Mouse (Mus musculus) CD4-positive, CD25-positive, alpha-beta regulatory T cell, adult 4 months (primary cell): ENCODE results near the gene Ap1s1. TPM values are rescaled to one million over a fixed set of nuclear protein-coding genes. Genes with fewer than 3 reads are reported as not detected.
A peak's percentile ranks its signal among the peaks of the same experiment; 100 is the strongest.

Experiments used
- ATAC-seq: one replicate; pipeline ENCODE4 v1.8.0; 2017
- polyA plus RNA-seq, 2 experiments: library from polyadenylated mRNA; unstranded; fragments of 100-300 nt; shearing (Covaris generic); gene quantifications; one replicate each; pipeline ENCODE4 v1.2.1; 2017

Gene Ap1s1
- polyA plus RNA-seq, result 10 to 100 TPM; 62.2 to 84.9 TPM

DNA sequence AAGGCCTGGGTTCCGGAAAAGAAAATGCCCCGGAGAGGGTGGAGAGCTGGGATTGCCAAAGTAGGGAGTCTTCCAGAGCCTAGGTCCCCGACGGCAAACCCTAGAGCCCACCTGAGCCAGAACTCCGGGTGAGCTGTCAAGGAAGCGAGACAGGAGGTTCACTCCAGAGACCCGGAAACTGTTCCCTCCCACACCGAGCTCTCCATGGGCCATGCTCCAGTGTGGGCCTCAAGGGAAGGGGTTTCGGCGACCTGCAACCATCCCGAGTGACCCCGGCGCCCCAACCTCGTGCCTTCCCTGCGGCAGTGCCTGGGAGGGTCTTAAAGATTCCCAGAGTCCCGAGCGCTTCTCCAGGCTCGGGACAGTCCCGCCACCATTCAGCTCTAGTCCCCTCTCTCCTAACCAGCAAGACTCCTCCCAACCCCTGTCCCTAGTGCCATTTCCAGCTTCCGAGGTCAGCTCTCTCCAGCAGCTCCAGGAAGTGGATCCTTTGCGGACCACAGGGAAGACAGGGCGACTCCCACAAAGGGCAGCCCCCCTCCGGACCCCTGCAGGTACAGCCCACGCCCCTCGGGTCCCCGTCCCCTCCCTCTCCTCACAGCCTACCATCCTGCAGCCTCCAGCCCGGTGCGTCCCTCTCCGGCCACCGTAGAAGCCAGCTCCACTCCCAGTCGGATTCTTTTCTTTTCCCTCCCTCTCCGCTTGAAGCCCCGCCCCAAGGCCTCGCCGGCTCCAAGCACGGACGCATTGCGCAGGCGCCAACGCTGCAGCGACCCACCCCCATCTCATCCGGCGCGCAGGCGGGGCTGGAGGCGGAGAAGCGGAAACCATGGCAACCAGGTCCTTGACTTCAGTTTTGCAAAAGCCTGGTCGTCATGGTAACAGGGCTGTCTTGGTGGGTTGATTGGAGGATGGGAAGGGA, at the start of gene Ap1s1:
Gene Ap1s1 (minus strand): TSS at position 734 of the 922 bp plus-strand sequence.
- peak; percentile 94 for ATAC-seq

DNA sequence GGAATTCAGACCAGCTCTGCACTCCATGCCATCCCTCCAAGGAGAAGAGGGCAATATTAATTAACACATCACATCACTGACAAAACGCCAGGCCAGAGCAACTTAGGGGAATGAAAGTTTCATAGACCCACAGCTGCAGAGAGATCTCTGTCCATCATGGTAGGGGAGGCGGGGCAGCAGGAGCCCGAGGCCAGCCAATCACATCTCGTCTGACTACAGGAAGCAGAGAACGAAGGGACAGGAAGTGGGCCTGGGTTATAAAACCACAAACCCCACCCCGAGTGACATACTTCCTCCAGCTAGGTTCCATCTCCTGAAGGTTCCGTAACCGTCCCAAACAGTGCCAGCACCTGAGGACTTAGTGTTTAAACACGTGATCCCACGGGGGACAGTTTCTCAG, 49.2 kb upstream of the Ap1s1 start:
- ATAC-seq, result peak; percentile 39

DNA sequence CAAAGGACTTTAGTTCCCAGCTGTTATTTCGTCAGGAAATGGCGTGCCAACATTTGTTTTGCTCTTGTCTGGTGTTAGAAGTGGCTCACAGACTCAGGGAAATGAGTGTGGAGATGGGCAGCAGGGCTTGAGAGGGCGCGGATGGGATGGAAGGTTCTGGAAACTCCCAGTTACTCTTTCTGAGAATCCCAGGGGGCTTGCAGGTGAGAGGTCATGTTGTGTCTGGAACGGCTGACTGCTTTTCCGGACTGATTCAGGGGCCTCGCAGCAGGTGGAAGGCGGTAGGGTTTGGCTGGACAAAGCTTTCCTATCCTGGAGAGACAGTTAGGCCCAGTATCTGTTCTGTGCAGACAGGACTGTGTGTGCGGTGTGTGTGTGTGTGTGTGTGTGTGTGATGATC, 47.8 kb upstream of the Ap1s1 start:
- ATAC-seq, result no peak

DNA sequence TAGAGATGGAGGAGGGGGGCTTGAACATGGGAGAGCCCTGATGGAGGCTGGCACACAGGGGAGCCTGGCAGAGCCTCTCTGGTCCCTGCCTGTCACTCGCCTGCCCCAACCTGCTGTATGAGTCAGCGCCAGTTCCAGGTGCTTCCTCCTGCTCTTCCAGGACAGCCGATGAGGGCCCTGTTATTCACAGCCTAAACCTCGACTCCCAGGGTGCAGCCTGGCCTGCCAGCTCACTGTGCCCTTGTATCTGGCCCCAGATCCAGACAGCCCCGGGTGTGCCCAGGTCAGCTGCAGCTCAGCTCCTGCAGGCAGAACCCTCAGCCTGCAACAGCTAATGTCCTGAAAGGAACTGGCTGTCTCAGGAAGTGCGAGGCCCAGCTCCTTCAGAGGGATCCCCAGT, 45.6 kb upstream of the Ap1s1 start:
- no peak for ATAC-seq

DNA sequence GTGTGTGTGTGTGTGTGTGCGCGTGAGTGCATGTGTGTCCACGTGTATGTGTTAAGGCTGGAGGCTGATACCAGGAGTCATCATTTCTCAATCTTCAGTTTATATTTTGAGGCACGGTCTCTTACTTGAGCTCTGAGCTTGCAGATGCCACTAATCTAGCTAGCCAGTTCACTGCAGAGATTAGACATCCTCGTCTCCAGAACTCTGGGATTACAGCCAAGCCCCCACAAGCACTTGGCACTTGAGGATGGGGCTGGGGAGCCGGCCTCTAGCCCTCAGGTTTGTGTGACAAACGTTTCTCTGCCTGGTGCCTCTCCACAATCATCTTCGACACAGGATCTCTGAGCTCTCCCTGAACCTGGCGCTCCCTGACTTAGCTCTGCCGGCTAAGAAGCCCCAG, 44.9 kb upstream of the Ap1s1 start:
- no peak for ATAC-seq

DNA sequence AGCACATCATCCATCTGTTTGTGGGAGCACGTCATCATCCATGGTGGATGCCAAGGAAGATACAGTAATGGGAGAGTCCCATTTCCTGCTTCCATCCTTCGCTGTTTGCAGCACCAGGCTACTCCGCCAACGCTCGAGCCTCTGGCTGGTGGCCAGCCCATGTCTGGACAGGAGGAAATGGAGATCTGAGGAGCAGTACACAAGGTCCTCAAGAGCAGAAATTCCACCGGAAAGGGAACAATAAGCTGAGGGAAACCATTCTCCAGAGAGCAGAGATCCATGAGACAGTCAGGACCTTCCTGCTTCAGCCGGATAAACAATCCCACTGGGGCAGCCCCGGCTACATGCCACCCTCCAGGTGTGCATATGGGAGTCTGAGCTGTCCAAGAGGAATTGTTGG, 41.5 kb upstream of the Ap1s1 start:
- ATAC-seq, result no peak

DNA sequence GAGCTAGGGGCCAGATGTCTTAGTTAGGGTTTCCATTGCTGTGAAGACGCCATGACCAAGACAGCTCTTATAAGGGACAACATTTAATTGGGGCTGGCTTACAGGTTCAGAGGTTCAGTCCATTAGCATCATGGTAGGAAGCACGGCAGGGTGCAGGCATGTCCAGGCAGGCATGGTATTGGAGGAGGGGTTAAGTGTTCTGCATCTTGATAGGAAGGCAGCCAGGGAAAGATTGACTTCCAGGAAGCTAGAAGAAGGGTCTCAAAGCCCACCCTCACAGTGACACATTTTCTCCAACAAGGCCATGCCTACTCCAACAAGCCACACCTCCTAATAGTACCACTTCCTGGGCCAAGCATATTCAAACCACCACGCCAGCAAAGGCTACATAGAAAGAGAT, 39.8 kb upstream of the Ap1s1 start:
- ATAC-seq, result no peak

DNA sequence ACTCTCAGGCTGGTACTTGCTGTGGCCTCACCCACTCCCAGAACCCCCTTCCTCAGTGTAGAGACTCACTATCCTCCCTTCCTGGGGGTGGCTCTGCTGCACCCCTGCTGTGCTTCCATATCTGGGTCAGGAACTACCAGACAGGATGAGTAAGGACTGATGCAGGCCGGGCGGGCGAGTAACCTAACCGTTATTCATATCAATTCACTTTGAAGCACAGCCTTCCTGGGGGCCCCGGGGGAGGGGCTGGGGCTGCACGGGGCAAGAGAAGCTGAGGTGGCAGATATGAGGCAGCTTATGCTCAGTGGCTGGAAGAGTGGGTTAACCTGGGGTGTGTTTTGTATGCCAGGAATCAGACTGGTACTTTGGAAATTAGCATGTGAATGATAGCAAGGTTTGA, 39.1 kb upstream of the Ap1s1 start:
- no peak for ATAC-seq

DNA sequence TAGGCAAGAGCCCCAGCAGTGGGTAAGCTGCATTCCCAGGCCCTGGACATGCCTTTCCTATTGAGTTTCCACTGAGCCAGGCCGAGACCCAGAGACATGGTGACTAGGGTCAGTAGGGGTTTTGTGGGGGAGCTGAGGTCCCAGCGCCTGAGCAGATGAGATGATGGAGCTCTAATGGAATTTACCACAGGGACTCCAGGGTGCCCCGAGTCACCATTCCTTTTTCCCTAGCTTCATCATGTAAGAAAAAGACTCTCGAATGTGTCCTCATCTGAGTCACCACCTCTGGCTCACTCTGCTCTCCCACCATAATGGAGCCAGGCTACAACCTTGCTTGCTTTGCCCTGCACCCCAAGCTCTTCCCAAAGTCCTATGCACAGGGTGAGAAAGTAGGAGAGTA, 37.1 kb upstream of the Ap1s1 start:
- ATAC-seq, result no peak

DNA sequence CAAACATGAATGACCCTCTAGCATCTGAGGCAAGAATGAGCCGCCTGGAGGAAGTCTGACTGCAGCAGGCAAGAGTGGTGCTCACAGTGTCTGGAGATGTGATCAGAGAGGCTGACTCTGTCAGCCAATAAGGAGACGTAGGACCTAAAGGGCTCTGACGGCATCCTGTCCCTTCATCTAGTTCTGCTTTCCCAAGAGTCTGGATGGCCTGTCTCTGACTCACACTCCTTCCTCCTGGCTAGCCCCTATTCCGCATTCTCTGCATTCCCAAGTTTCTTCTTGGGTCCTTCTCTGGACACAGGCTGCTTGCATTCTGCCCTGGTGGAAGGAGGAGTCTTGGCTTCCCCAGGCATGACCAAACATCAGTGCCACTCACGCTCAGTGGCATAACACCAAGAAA, 33.9 kb upstream of the Ap1s1 start:
- no peak for ATAC-seq

DNA sequence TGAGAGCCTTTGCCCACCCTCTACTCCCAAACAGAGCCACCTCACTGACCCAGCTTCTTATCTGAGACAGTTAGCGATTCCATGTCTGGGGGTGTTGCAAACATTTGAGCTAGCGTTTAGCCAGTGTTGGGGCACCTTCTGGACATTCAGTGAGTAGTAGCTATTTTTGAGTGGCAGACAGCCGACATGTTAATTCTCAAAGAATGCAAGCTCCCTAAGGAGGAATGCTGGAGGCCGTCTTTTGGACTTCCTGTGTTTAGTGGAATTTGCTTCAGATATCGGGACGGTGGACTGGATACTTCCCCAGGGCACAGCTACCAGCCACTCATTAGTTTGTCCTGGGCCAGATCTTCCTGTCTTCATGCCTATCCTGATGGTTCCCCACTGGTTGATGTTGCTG, 32.7 kb upstream of the Ap1s1 start:
- ATAC-seq, result no peak

DNA sequence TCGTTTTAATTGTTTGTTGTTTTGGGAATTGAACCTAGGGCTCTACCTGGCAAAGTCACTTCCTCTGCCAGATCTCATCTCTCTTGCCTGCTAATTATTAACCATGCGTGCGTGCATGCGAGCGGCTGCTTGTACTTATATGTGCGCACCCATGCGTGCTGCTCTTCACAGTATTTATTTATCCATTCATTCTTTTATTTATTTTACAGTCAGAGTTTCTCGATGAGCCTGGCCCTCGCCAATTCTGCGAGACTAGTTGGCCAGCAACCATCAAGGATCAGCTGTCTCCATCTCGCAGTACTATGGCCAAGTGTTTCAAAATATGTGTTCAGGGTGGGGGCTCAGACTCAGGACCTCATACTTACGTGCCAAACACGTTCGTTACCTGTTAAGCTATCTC, 32.1 kb upstream of the Ap1s1 start:
- no peak for ATAC-seq

DNA sequence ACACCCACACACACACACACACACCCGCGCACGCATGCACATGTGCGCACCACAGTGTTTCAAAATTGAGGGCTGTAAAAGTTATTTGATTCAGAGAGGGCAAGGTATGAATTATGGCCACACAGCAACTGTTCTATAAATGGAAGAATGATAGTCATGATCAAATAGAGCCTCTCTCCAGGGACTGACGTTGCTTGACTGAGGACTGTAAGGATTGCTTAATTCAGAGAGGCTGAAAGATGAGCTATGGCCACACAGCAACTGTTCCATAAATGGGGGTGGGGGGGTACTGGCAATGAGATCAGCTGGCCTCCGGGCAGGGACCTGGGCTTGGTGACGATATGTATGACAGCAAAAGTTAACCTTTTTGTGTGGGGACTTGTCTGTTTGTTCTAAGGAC, 31.3 kb upstream of the Ap1s1 start:
- ATAC-seq, result no peak

DNA sequence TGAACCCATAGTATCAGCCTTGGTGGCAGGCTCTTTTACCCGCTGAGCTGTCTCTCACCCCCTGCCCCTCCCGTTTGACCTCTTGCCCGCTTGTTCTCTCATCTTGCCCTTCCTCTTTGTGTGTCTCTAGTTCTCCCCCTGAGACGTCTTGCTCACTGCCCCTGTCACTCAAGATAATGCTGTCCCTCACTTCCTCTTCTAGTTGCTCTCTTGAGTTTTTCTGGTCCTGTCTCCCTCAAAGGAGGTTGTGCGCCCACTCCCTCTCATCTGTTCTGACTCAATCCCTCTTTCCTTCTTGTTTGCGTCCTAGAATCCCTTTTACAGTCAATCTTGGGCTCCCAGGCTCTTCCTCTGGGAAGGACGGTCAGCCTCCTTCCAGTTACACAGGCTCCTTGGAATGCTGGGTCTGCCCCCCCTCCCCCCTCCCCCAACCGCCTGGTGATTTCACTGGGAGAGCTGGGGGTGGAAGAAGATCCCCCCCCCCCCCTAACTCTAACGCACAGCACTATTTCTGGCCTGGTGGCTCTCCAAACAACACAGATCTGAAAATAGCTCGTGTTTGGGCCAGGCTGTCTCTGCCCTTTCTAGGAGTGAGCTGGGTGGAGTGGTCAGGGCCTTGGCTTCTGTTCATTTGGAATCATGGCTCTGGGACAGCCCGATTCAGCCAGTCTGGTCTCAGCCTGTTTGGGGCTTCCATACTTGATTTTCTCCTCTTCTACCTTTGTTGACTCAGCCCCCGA, 30.4 kb upstream of the Ap1s1 start:
- no peak for ATAC-seq

DNA sequence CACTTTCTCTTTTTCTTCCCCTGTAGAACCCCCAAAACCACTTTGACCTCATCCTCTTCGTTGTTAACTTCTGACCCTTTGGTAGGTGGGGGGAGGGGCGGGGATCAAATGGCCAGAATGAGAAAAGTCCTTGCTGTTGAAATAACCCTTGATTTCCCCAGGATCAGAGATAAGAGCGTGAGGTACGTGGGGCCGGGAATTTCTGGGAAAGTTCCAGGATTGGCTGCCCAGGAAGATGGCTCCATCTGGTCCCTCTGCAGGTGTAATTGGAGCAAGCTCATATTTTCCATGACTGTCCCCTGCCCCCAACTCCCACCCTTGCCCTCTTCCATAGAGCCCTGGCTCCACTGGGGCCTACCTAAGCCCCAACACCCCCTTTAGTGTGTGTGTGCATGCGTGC, 29.8 kb upstream of the Ap1s1 start:
- no peak for ATAC-seq

DNA sequence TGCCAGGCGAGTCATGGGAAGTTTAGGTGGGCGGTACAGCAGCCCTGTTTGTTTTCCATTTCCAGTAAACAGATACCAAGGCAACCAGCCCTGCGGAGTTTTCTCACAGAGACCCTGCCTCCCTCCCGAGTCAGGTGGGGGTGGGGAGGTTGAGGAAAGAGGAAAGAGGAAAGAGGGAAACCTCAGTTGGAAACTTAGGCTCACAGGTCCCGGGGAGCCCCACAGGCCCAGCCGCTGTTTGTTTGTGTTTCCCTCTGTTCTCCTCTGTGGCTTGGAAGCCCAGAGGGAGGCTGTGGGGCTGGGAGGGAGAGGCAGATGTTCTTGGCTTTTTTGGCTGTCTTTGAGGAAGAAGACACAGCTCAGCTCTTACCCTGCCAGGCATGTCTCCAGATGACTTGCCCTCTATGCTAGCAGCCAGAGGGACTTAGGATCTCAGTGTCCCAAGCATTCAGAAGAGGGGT, 28.3 kb upstream of the Ap1s1 start:
- ATAC-seq, result no peak

DNA sequence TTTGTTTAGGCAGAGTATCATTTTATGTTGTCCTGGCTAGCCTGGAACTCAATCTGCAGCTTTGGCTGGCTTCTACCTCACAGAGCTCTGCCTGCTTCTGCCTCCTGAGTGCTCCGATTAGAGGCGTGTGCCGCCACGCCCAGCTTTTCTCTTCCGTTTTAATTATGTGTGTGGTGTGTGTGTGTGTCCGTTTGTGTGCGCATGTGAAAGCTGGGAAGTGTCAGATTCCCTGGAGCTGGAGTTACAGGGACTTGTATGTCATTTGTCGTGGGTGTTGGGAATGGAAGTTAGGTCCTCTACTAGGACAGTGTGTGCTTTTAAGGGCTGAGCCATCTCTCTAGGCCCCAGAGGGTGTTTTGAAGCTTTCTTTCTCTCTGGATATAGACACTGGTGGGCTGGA, 27.2 kb upstream of the Ap1s1 start:
- ATAC-seq, result no peak

DNA sequence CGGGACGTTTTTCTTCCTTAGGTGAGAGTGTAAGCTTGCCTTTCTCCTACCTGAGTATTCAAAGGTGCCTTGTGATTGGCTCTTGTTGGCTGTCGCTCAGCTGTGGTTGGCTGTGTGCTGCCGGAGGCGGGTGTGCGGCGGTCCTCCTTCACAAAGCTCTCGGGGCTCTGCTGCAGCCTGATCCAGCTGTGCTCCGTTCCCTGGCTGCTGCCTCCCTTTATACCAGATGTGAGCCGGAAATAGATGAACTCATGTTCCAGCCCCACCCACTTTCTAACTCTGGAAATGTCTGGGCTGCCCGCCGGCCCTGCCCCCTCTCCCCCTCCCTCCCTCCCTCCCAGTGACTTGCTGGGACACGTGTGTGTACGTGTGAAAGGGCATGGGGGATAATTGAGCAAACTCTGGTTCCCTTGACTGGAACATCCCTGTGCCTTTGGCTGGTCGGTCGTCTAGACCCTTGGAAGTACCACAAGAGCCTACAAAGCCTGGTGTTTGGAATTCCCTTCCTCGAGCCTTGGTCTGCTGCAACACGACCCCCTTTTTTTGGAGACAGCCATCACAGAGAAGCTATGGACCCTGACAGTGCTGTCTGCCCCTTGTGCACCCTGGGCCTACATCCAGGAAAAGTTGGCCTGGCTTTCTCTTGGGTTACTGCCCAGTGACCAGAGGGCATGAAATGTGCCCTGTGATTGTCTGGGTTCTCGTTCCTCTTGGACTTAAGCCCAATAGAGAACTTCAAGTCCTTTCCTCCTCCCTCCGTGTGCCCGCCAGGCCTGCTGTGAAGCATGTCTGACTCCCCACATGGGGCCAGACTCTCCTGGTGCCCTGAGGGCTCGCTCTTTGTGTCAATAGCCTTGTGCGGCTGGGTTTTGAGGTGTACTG, 26.4 kb upstream of the Ap1s1 start, which contains the start of gene Serpine1:
Gene Serpine1 (minus strand): TSS at position 190 of the 882 bp plus-strand sequence.
- peak; percentile 78 for ATAC-seq

DNA sequence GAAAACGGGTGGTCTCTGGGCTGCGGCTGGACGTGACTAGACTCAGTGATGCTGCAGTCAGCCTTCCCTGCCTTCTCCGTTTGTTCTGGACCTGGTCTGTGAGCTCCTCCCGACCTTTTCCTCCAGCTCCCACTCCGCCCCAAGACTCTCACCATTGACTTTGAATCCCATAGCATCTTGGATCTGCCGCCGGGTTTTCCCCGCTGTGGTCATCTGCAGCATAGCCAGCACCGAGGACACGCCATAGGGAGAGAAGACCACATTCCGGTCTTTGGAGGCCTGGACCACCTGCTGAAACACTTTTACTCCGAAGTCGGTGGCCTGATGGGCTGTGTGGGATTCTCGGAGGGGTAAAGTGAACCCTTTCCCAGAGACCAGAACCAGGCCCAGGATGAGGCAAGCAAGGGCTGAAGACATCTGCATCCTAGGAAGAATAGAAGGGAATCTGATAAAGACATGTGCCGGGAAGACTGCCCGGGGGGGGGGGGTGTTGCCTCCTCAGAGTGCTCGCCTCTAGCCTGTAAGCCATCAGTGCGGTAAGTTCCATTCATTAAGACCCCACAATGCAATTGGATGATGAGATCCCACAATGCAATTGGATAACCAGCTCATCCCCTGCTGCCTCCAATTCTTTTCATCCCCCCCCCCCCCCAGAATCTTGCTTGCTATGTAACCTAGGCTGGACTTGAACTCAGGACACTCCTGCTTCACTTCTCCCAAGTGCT, 25.1 kb upstream of the Ap1s1 start:
- ATAC-seq, result no peak

DNA sequence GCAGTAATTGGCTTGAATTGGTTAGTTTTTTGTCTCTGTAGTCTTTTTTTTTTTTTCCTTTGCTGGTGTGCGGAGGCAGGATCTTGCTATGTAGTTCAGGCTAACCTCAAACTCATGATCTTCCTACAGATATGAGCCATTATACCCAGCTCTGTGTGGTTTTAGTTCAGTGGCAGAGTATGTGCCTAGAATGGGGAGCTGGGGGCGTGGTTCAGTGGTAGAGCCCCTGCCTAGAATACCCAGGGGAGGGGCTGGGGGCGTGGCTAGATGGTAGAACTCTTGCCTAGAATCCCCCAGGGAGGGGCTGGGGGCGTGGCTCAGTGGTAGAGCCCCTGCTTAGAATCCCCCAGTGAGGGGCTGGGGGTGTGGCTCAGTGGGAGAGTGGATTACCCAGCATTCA, 22.8 kb upstream of the Ap1s1 start:
- no peak for ATAC-seq

DNA sequence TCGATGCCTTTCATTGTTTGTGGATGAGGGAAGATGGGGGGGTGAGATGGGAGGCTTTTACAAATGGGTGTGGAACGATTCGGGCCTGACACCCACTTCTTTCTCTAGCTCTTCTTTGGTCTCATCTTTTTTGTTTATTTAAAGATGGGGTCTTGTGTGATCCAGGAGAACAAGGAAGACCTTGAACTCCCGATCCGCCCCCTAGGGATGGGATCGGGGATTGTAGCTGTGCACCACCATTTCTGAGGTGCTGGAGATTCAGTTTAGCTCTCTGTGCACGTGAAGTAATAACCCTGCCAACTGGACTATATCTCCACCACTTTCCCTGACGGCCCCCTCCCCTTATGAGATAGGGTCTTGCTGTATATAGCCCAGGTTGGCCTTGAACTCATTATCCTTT, 20.0 kb upstream of the Ap1s1 start:
- no peak for ATAC-seq

DNA sequence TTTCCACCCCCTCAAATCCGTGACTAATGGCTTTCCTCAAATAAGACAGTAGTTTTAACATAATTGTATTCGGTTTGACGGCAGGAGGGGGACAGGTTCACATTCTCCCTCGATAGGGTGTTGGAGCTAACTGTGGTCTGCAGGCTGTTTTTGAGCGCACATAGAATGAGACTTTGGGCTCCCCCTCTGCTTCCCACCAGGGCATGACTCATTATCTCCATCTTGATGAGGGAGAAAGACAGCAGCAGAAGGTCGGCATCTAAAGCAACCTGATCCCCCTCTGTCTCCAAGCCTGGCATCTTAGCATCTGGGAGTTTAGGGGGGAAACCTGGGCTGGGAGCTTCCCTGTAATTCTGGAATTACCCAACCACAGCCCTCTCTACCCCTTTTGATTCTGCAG, 19.5 kb upstream of the Ap1s1 start:
- ATAC-seq, result no peak
